Mouse (Mus musculus) embryo, embryonic 11.5 days (tissue): Measurements from ENCODE around the gene Gm49450.
"Not testable (repeated sequence)": the region's sequence is repeated elsewhere in the genome, so short reads cannot be mapped to it uniquely, and the experiment has no call there.

Experiments used
- DNase-seq: peaks from one replicate; pipeline ENCODE4 v3.0.0-alpha.2; 2012; ENCODE audit warnings: low read depth, low spot score

Gene Gm49450

GRCm38 (mm10) chr15:98985982-98986715 lies 32.8 kb upstream of the Gm49450 start:
- no peak for DNase-seq

GRCm38 (mm10) chr15:98985240-98985981 lies 32.1 kb upstream of the Gm49450 start:
- no peak for DNase-seq

- DNase-seq: no peak
Observed at GRCm38 (mm10) chr15:98984681-98985080, 31.3 kb upstream of the Gm49450 start.

- DNase-seq: no peak
Observed at GRCm38 (mm10) chr15:98983431-98984081, 30.2 kb upstream of the Gm49450 start.

- no peak for DNase-seq
Observed at GRCm38 (mm10) chr15:98982100-98982499, 28.7 kb upstream of the Gm49450 start.

GRCm38 (mm10) chr15:98980012-98980614 lies 26.8 kb upstream of the Gm49450 start:
- DNase-seq: no peak

- no peak for DNase-seq
Observed at GRCm38 (mm10) chr15:98978409-98979172, 25.2 kb upstream of the Gm49450 start.

- no peak for DNase-seq
Observed at GRCm38 (mm10) chr15:98977759-98978408, 24.5 kb upstream of the Gm49450 start.

- DNase-seq: no peak
Observed at GRCm38 (mm10) chr15:98976763-98977758, 23.7 kb upstream of the Gm49450 start.

- no peak for DNase-seq
Observed at GRCm38 (mm10) chr15:98973015-98973614, 19.8 kb upstream of the Gm49450 start.

- not testable (repeated sequence) for DNase-seq
Observed at GRCm38 (mm10) chr15:98971576-98972320, 18.4 kb upstream of the Gm49450 start.

GRCm38 (mm10) chr15:98971111-98971510 lies 17.8 kb upstream of the Gm49450 start:
- DNase-seq: no peak

- no peak for DNase-seq
Observed at GRCm38 (mm10) chr15:98969372-98970101, 16.2 kb upstream of the Gm49450 start.

GRCm38 (mm10) chr15:98968701-98969371 lies 15.5 kb upstream of the Gm49450 start:
- DNase-seq: no peak

- DNase-seq: no peak
Observed at GRCm38 (mm10) chr15:98959531-98959930, 6.2 kb upstream of the Gm49450 start.

- no peak for DNase-seq
Observed at GRCm38 (mm10) chr15:98958901-98959420, 5.6 kb upstream of the Gm49450 start.

GRCm38 (mm10) chr15:98957475-98957874 lies 4.1 kb upstream of the Gm49450 start:
- DNase-seq: no peak
